Mouse (Mus musculus): ENCODE data around the gene Zg16.

DNA sequence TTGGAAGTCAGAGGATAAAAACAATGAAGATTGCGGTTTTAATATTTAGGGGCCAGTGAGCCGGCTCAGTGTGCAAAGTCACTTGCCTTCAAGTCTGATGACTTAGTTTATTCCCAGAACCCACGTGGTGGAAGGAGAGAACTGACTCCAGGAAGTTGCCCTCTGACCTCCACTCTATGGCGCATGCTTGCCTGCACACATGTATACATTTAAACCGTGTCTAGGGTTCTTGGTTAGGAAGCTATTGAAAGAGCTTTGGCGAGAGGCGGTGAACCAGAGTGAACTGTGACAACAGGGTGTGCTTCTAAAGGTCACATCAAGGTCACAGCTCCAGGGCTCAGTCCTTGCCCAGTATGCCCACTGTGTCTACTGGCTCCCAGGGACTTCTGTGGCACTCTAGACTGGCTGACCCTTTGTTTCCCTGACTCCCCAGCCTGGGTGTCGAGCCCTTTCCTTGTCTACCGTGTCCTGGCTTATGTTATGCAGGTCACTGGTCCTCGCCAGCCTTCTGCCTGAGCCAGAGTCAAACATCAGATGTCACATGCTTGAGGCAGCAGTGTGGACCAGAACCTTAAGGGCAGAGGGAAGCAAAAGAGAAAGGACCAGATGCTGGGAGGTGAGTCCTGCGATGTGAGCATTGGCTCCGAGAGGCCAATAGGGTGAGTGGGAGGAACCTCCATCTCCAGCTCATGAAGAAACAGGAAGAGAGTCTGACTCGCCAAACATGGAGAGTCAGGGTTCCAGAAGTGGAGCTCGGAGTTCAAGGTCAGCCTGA is 31.7 kb upstream of the Zg16 start:
- TF ChIP-seq POLR2A (IDR thresholded peaks at IDR 0.05; ENCODE audit: insufficient read length, low read depth) (no peak), USF1 (IDR thresholded peaks at IDR 0.05; ENCODE audit: low read depth) (no peak), TCF12 (IDR thresholded peaks at IDR 0.05; ENCODE audit: insufficient read depth, poor library complexity, severe bottlenecking) (no peak), REST (IDR thresholded peaks at IDR 0.05; ENCODE audit: insufficient read depth, insufficient read length) (no peak), POLR2AphosphoS2 (IDR thresholded peaks at IDR 0.05; ENCODE audit: insufficient read length, low read depth) (no peak), E2F4 (IDR thresholded peaks at IDR 0.05; ENCODE audit: insufficient read depth) (no peak), MYOD1 (IDR thresholded peaks at IDR 0.05; ENCODE audit: control insufficient read depth in 1 of 3, insufficient read length in 2 of 3, low read depth in 2 of 3) (no peak), SRF (IDR thresholded peaks at IDR 0.05; ENCODE audit: control insufficient read depth, insufficient read length, low read depth) (no peak), CEBPB (IDR thresholded peaks at IDR 0.05; ENCODE audit: insufficient read depth, poor library complexity, severe bottlenecking) (no peak), MAX (IDR thresholded peaks at IDR 0.05; ENCODE audit: low read depth) (no peak), TCF3 (IDR thresholded peaks at IDR 0.05; ENCODE audit: insufficient read length, low read depth) (no peak), MYOG (IDR thresholded peaks at IDR 0.05; ENCODE audit: control insufficient read depth in 1 of 3, insufficient read depth in 1 of 3, insufficient read length in 2 of 3, low read depth in 2 of 3) (no peak)
